Mouse (Mus musculus): ENCODE measurements around the gene Pigv.

GRCm38 (mm10) chr4:133662421-133662820 is 10.0 kb downstream of the Pigv start:
- TF ChIP-seq CTCF (IDR thresholded peaks at IDR 0.05; ENCODE audit: low read depth, low read length) (no peak), GATA1 (IDR thresholded peaks at IDR 0.05; ENCODE audit: borderline replicate concordance, low read length) (no peak), TAL1 (conservative IDR thresholded peaks at IDR 0.05; ENCODE audit: low read depth, low read length) (no peak)

Data from G1E (cell line).